Mouse (Mus musculus) testis, adult 2 months (tissue): ENCODE data around the gene Nat9. TPM values are rescaled to one million over a fixed set of nuclear protein-coding genes. Genes with fewer than 3 reads are reported as not detected.
A peak's percentile ranks its signal among the peaks of the same experiment; 100 is the strongest.

Experiments
- H3K27ac ChIP-seq: fragments of 200-500 bp; 2 replicates; pipeline ENCODE4 v1.5.1; 2012; ENCODE audit warnings: low read depth, low read length; ENCODE audit not compliant: control insufficient read depth, insufficient read depth
- H3K27me3 ChIP-seq: fragments of 200-500 bp; 2 replicates; pipeline ENCODE4 v1.6.1; 2012; ENCODE audit warnings: mild to moderate bottlenecking, low read length, moderate library complexity; ENCODE audit not compliant: control insufficient read depth, insufficient read depth
- H3K36me3 ChIP-seq: fragments of 200-500 bp; 2 replicates; pipeline ENCODE4 v1.6.1; 2012; ENCODE audit warnings: mild to moderate bottlenecking, low read length; ENCODE audit not compliant: control insufficient read depth, insufficient read depth
- H3K4me1 ChIP-seq: fragments of 200-500 bp; 2 replicates; pipeline ENCODE4 v1.6.1; 2012; ENCODE audit warnings: low read length; ENCODE audit not compliant: control insufficient read depth, insufficient read depth
- H3K4me3 ChIP-seq: fragments of 200-500 bp; 2 replicates; pipeline ENCODE4 v1.5.1; 2012; ENCODE audit warnings: low read depth, mild to moderate bottlenecking, low read length, moderate library complexity, mixed read lengths; ENCODE audit not compliant: control insufficient read depth
- CTCF ChIP-seq: fragments of 200-500 bp; IDR thresholded peaks from 2 replicates; pipeline ENCODE4 v1.5.1; 2012; ENCODE audit warnings: low read depth, mild to moderate bottlenecking, inconsistent platforms, low read length, moderate library complexity; ENCODE audit not compliant: control insufficient read depth, insufficient read depth, insufficient replicate concordance
- POLR2A ChIP-seq: fragments of 200-500 bp; IDR thresholded peaks from 2 replicates; pipeline ENCODE4 v1.6.1; 2012; ENCODE audit warnings: low read depth, mild to moderate bottlenecking, inconsistent platforms, low read length, moderate library complexity; ENCODE audit not compliant: control insufficient read depth
- polyA plus RNA-seq: library from polyadenylated mRNA; depleted of rRNA; stranded (reverse); fragments of >200 nt; gene quantifications from 2 replicates; pipeline ENCODE4 v1.2.3, GENCODE M21; 2012

Nat9 gene
- polyA plus RNA-seq, 1 experiment = 106 TPM

GRCm38 (mm10) chr11:115160883-115161577 lies 26.6 kb downstream of the Nat9 start:
- peak overlapping the region; percentile 39; the same call in 1 of the 2 replicates for H3K4me3 ChIP-seq
- peaks cover 22% of the 10 kb centered on the region for H3K4me1 ChIP-seq
- H3K36me3 ChIP-seq = no peaks in the 10 kb centered on the region
- TF ChIP-seq POLR2A = no peak
- peak; percentile 93 for TF ChIP-seq CTCF
- no peak overlapping the region for H3K27ac ChIP-seq
- peaks cover 2% of the 10 kb centered on the region for H3K27me3 ChIP-seq

DNA sequence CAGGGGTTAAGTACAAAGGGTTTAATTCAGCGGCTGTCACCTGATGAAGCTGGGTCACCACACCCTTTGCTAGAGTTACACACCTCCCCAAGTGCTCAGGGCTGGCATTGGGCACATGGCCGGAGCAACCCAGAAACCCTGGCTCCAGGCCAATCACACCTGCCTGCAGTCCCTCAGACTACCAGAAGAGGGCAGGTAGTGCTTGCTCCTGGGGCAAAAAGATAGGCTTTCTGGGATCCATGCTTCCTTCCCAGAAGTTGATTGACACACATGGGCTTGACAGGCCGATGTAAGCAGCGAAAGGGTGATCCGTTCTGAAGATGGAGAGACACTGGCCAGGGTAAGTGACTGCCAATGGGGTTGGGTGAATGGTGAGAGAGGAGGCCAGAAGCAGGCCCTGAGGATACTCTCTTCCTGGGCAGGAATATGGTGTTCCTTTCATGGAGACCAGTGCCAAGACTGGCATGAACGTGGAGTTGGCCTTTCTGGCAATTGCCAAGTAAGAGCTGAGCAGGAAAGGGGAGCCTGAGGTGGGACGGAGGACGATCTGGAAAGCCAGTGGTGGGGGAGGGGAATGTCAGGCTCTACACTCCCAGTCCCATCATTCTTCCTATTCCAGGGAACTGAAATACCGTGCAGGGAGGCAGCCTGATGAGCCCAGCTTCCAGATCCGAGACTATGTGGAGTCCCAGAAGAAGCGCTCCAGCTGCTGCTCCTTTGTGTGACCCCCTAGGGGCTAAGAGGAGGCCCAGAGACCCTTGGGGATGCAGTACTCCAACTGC lies 27.5 kb downstream of the Nat9 start:
- TF ChIP-seq CTCF = peak; percentile 54
- no peak for TF ChIP-seq POLR2A
- Histone ChIP-seq H3K36me3 (no peaks in the 10 kb centered on the region), H3K4me3 (no peak overlapping the region), H3K4me1 (peaks cover 22% of the 10 kb centered on the region), H3K27me3 (peaks cover 2% of the 10 kb centered on the region), H3K27ac (no peak overlapping the region)

GRCm38 (mm10) chr11:115157933-115158719 lies 29.5 kb downstream of the Nat9 start:
- Histone ChIP-seq H3K27me3 (no peaks in the 10 kb centered on the region), H3K4me1 (peaks cover 10% of the 10 kb centered on the region), H3K36me3 (no peaks in the 10 kb centered on the region), H3K27ac (no peak overlapping the region), H3K4me3 (no peak overlapping the region)
- TF ChIP-seq POLR2A = no peak
- no peak for TF ChIP-seq CTCF

DNA sequence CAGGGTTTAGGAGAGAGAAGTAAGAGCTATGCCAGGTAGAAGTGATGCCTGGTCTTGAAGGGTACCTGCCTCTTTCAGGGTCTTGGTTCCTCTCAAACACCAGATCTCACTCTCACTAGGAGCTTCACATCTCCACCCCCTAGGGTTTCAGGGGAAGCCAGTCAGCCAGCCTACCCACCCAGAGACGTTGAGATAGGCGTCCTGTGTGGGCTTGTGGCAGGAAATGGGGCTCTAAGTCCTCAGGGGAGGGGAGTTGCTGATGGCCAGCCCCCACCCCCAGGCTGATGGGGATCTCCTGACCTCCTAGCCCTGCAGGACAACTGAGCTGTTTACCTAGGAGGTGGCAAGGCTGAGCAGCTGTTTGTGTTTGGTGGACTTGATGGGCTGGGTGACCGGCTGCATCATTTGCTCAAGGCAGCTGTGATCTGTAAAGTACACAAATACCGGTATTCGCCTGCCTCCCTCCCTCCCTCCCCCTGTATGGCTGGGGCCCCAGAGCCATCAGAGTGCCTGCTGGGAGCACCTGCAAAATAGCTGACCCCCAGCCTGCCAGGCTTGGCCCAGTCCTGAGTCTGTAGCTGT lies 32.5 kb downstream of the Nat9 start:
- H3K4me3 ChIP-seq = no peak overlapping the region
- H3K27ac ChIP-seq = no peak overlapping the region
- H3K4me1 ChIP-seq = peaks cover 7% of the 10 kb centered on the region
- H3K27me3 ChIP-seq = no peaks in the 10 kb centered on the region
- TF ChIP-seq POLR2A (no peak), CTCF (no peak)
- H3K36me3 ChIP-seq = no peaks in the 10 kb centered on the region

- no peaks in the 10 kb centered on the region for H3K36me3 ChIP-seq
- TF ChIP-seq CTCF (peak; percentile 60; the same call in 1 of the 2 replicates), POLR2A (no peak)
- no peaks in the 10 kb centered on the region for H3K27me3 ChIP-seq
- no peak overlapping the region for H3K27ac ChIP-seq
- peak overlapping the region; percentile 17 for H3K4me3 ChIP-seq
- peaks cover 7% of the 10 kb centered on the region for H3K4me1 ChIP-seq
Measured at GRCm38 (mm10) chr11:115153699-115154292, 33.9 kb downstream of the Nat9 start.

GRCm38 (mm10) chr11:115153088-115153487 lies 34.6 kb downstream of the Nat9 start:
- no peak overlapping the region for H3K27ac ChIP-seq
- H3K36me3 ChIP-seq = no peaks in the 10 kb centered on the region
- no peaks in the 10 kb centered on the region for H3K27me3 ChIP-seq
- no peak for TF ChIP-seq CTCF
- H3K4me3 ChIP-seq = no peak overlapping the region
- H3K4me1 ChIP-seq = peaks cover 7% of the 10 kb centered on the region

GRCm38 (mm10) chr11:115151755-115152429 lies 35.8 kb downstream of the Nat9 start:
- Histone ChIP-seq H3K27me3 (no peaks in the 10 kb centered on the region), H3K27ac (no peak overlapping the region), H3K36me3 (no peaks in the 10 kb centered on the region)

More at GRCm38 (mm10) chr11:115151755-115152429, 35.8 kb downstream of the Nat9 start:
- Histone ChIP-seq H3K4me3 (no peak overlapping the region), H3K4me1 (peaks cover 7% of the 10 kb centered on the region)
- TF ChIP-seq CTCF (no peak), POLR2A (no peak)
